Mouse (Mus musculus) liver, embryonic 15.5 days (tissue): ENCODE measurements around the gene Timm17b. TPM values are rescaled to one million over a fixed set of nuclear protein-coding genes. Genes with fewer than 3 reads are reported as not detected.

ENCODE experiments used
- ATAC-seq: fragments of 200-750 bp; cut with Nextera tagmentation; 2 replicates; pipeline ENCODE4 v1.8.0; 2017; ENCODE audit warnings: moderate number of reproducible peaks, mild to moderate bottlenecking, moderate library complexity; ENCODE audit not compliant: insufficient read depth
- H3K27ac ChIP-seq: fragments of 300-500 bp; sonication (generic); replicated peaks from 2 replicates; pipeline ENCODE4 v1.5.1; 2015; ENCODE audit warnings: mild to moderate bottlenecking, inconsistent platforms
- H3K27me3 ChIP-seq: fragments of 300-500 bp; sonication (generic); 2 replicates; pipeline ENCODE4 v1.6.1; 2015; ENCODE audit warnings: mild to moderate bottlenecking, inconsistent platforms
- H3K36me3 ChIP-seq: fragments of 300-500 bp; sonication (generic); replicated peaks from 2 replicates; pipeline ENCODE4 v1.6.1; 2015; ENCODE audit warnings: moderate library complexity, mild to moderate bottlenecking, inconsistent platforms
- H3K4me1 ChIP-seq: fragments of 300-500 bp; sonication (generic); replicated peaks from 2 replicates; pipeline ENCODE4 v1.6.1; 2015; ENCODE audit warnings: inconsistent platforms
- H3K4me2 ChIP-seq: fragments of 300-500 bp; sonication (generic); 2 replicates; pipeline ENCODE4 v1.6.1; 2015; ENCODE audit warnings: moderate library complexity, mild to moderate bottlenecking, inconsistent platforms
- H3K4me3 ChIP-seq: fragments of 300-500 bp; sonication (generic); replicated peaks from 2 replicates; pipeline ENCODE4 v1.5.1; 2015; ENCODE audit warnings: mild to moderate bottlenecking, inconsistent platforms
- H3K9ac ChIP-seq: fragments of 300-500 bp; sonication (generic); 2 replicates; pipeline ENCODE4 v1.6.1; 2015; ENCODE audit warnings: moderate library complexity, mild to moderate bottlenecking, inconsistent platforms
- H3K9me3 ChIP-seq: fragments of 300-500 bp; sonication (generic); replicated peaks from 2 replicates; pipeline ENCODE4 v1.6.1; 2016; ENCODE audit warnings: inconsistent platforms
- WGBS: fragments of 180-500 bp; shearing (Covaris S2); methylation state at CpG from one replicate; pipeline ENCODE4 v1.1.7; 2015; ENCODE audit warnings: mixed read lengths; ENCODE audit not compliant: insufficient replicate concordance; 5-methylcytosine and 5-hydroxymethylcytosine counted together
- polyA plus RNA-seq: library from polyadenylated mRNA; unstranded; fragments of >200 nt; fragmentation: Nextera tagmentation; extraction: Ambion mirVana; gene quantifications from 2 replicates; pipeline ENCODE4 v1.2.1, GENCODE M21; 2015

Gene Timm17b
- 94.8 and 102 TPM in 2 replicates for polyA plus RNA-seq

- Histone ChIP-seq H3K4me3 (peak within 1 kb of the TSS; percentile 74), H3K9ac (peak within 1 kb of the TSS; percentile 64), H3K36me3 (peaks cover 16% of the 10 kb centered on the region; the same call in 1 of the 2 replicates), H3K4me1 (peaks cover 20% of the 10 kb centered on the region), H3K9me3 (no peaks in the 10 kb centered on the region), H3K4me2 (peak within 1 kb of the TSS; percentile 78), H3K27ac (peak within 1 kb of the TSS; percentile 84), H3K27me3 (no peaks in the 10 kb centered on the region)
- peak; percentile 99 for ATAC-seq
- WGBS = 16% methylated on average over 60 of the region's 62 CpGs
Measured at GRCm38 (mm10) chrX:7898880-7899874, at the start of gene Timm17b, which contains the start of gene Pqbp1. Gene Timm17b, plus strand, starts transcription at chrX:7899357. Gene Pqbp1, minus strand, starts transcription at chrX:7899269.

GRCm38 (mm10) chrX:7854578-7854977 lies 44.6 kb upstream of the Timm17b start:
- Histone ChIP-seq H3K9ac (no peak overlapping the region), H3K27ac (no peak overlapping the region), H3K4me1 (peaks cover 10% of the 10 kb centered on the region), H3K4me2 (no peak overlapping the region), H3K4me3 (no peak overlapping the region), H3K27me3 (no peaks in the 10 kb centered on the region), H3K9me3 (no peaks in the 10 kb centered on the region), H3K36me3 (peaks cover 66% of the 10 kb centered on the region)
- ATAC-seq = no peak
- WGBS = 14% methylated on average over 2 of the region's 2 CpGs

- Histone ChIP-seq H3K27ac (no peak overlapping the region), H3K9ac (no peak overlapping the region), H3K4me1 (peaks cover 29% of the 10 kb centered on the region), H3K9me3 (no peaks in the 10 kb centered on the region), H3K27me3 (no peaks in the 10 kb centered on the region), H3K4me2 (no peak overlapping the region), H3K36me3 (peaks cover 52% of the 10 kb centered on the region), H3K4me3 (no peak overlapping the region)
- WGBS = 37% methylated on average over 3 of the region's 3 CpGs
- peak; percentile 63 for ATAC-seq
Measured at GRCm38 (mm10) chrX:7859191-7859753, 39.9 kb upstream of the Timm17b start.

- H3K9ac ChIP-seq = no peak overlapping the region
- H3K27me3 ChIP-seq = no peaks in the 10 kb centered on the region
- no peak overlapping the region for H3K27ac ChIP-seq
- no peaks in the 10 kb centered on the region for H3K9me3 ChIP-seq
- no peak overlapping the region for H3K4me2 ChIP-seq
- peaks cover 50% of the 10 kb centered on the region for H3K36me3 ChIP-seq
- 57% methylated on average over 1 of the region's 1 CpGs for WGBS
- no peak overlapping the region for H3K4me3 ChIP-seq
- ATAC-seq = no peak
- H3K4me1 ChIP-seq = peaks cover 37% of the 10 kb centered on the region
Measured at GRCm38 (mm10) chrX:7863181-7863580, 36.0 kb upstream of the Timm17b start.

- ATAC-seq = no peak
- Histone ChIP-seq H3K36me3 (peaks cover 51% of the 10 kb centered on the region), H3K27me3 (no peaks in the 10 kb centered on the region), H3K27ac (no peak overlapping the region), H3K4me3 (no peak overlapping the region), H3K9me3 (no peaks in the 10 kb centered on the region), H3K9ac (no peak overlapping the region), H3K4me2 (no peak overlapping the region), H3K4me1 (peaks cover 27% of the 10 kb centered on the region)
- 45% methylated on average over 3 of the region's 3 CpGs for WGBS
Measured at GRCm38 (mm10) chrX:7864551-7864950, 34.6 kb upstream of the Timm17b start.

- Histone ChIP-seq H3K4me3 (no peak overlapping the region), H3K4me1 (peaks cover 20% of the 10 kb centered on the region), H3K27me3 (no peaks in the 10 kb centered on the region), H3K9ac (no peak overlapping the region), H3K27ac (no peak overlapping the region), H3K36me3 (peaks cover 55% of the 10 kb centered on the region), H3K9me3 (no peaks in the 10 kb centered on the region), H3K4me2 (no peak overlapping the region)
- 43% methylated on average over 2 of the region's 2 CpGs for WGBS
- ATAC-seq = no peak
Measured at GRCm38 (mm10) chrX:7865343-7865742, 33.8 kb upstream of the Timm17b start.

GRCm38 (mm10) chrX:7865786-7866185 lies 33.4 kb upstream of the Timm17b start:
- H3K4me1 ChIP-seq = peaks cover 16% of the 10 kb centered on the region
- 31% methylated on average over 2 of the region's 2 CpGs for WGBS
- H3K4me2 ChIP-seq = no peak overlapping the region
- no peaks in the 10 kb centered on the region for H3K27me3 ChIP-seq
- no peak overlapping the region for H3K9ac ChIP-seq
- H3K36me3 ChIP-seq = peaks cover 59% of the 10 kb centered on the region
- ATAC-seq = no peak
- H3K27ac ChIP-seq = no peak overlapping the region
- H3K9me3 ChIP-seq = no peaks in the 10 kb centered on the region
- no peak overlapping the region for H3K4me3 ChIP-seq

GRCm38 (mm10) chrX:7867141-7867540 lies 32.0 kb upstream of the Timm17b start:
- no peak overlapping the region for H3K9ac ChIP-seq
- 88% methylated on average over 1 of the region's 1 CpGs for WGBS
- no peak overlapping the region for H3K4me3 ChIP-seq
- no peak overlapping the region for H3K27ac ChIP-seq
- H3K4me2 ChIP-seq = no peak overlapping the region
- ATAC-seq = no peak
- no peaks in the 10 kb centered on the region for H3K27me3 ChIP-seq
- no peaks in the 10 kb centered on the region for H3K9me3 ChIP-seq
- peaks cover 8% of the 10 kb centered on the region for H3K4me1 ChIP-seq
- H3K36me3 ChIP-seq = peaks cover 60% of the 10 kb centered on the region

- Histone ChIP-seq H3K4me1 (peaks cover 8% of the 10 kb centered on the region), H3K27me3 (no peaks in the 10 kb centered on the region), H3K9me3 (no peaks in the 10 kb centered on the region), H3K27ac (no peak overlapping the region), H3K4me3 (no peak overlapping the region), H3K9ac (no peak overlapping the region), H3K36me3 (peaks cover 69% of the 10 kb centered on the region), H3K4me2 (no peak overlapping the region)
- 44% methylated on average over 2 of the region's 2 CpGs for WGBS
- ATAC-seq = no peak
Measured at GRCm38 (mm10) chrX:7868506-7868905, 30.7 kb upstream of the Timm17b start.

- no peak for ATAC-seq
- H3K4me2 ChIP-seq = no peak overlapping the region
- H3K4me1 ChIP-seq = peaks cover 8% of the 10 kb centered on the region
- H3K9me3 ChIP-seq = no peaks in the 10 kb centered on the region
- WGBS = 59% methylated on average over 3 of the region's 3 CpGs
- no peak overlapping the region for H3K4me3 ChIP-seq
- no peaks in the 10 kb centered on the region for H3K27me3 ChIP-seq
- no peak overlapping the region for H3K9ac ChIP-seq
- H3K36me3 ChIP-seq = peaks cover 82% of the 10 kb centered on the region
- no peak overlapping the region for H3K27ac ChIP-seq
Measured at GRCm38 (mm10) chrX:7869826-7870225, 29.3 kb upstream of the Timm17b start.

- Histone ChIP-seq H3K4me3 (peak within 1 kb of the TSS; percentile 55), H3K27ac (no peak within 1 kb of the TSS), H3K9ac (peak within 1 kb of the TSS; percentile 32; the same call in 1 of the 2 replicates), H3K36me3 (peaks cover 30% of the 10 kb centered on the region), H3K9me3 (no peaks in the 10 kb centered on the region), H3K27me3 (peaks cover 4% of the 10 kb centered on the region; the same call in 1 of the 2 replicates), H3K4me1 (peaks cover 26% of the 10 kb centered on the region), H3K4me2 (peak within 1 kb of the TSS; percentile 82)
- WGBS = 13% methylated on average over 36 of the region's 38 CpGs
- peak; percentile 95 for ATAC-seq
Measured at GRCm38 (mm10) chrX:7878007-7878419, 21.1 kb upstream of the Timm17b start, which contains the start of gene Pim2. Gene Pim2, plus strand, starts transcription at chrX:7878262.
